Mouse (Mus musculus) liver, embryonic 11.5 days (tissue): ENCODE results near the gene Ankrd34a. TPM values are rescaled to one million over a fixed set of nuclear protein-coding genes. Genes with fewer than 3 reads are reported as not detected.

ENCODE experiments used
- ATAC-seq: fragments of 200-750 bp; cut with Nextera tagmentation; replicated peaks from 2 replicates; pipeline ENCODE4 v1.8.0; 2017; ENCODE audit warnings: moderate number of reproducible peaks, mild to moderate bottlenecking, moderate TSS enrichment, moderate library complexity; ENCODE audit not compliant: low FRiP score
- DNase-seq: peaks from one replicate; pipeline ENCODE4 v3.0.0-alpha.2; 2017; ENCODE audit warnings: low spot score
- H3K27ac ChIP-seq: fragments of 300-500 bp; sonication (generic); 2 replicates; pipeline ENCODE4 v1.5.1; 2014; ENCODE audit warnings: mild to moderate bottlenecking, low read depth, low read length, control low read depth
- H3K27me3 ChIP-seq: fragments of 300-500 bp; sonication (generic); replicated peaks from 2 replicates; pipeline ENCODE4 v1.6.1; 2014; ENCODE audit warnings: low read length, mixed read lengths; ENCODE audit not compliant: control insufficient read depth, insufficient read depth
- H3K36me3 ChIP-seq: fragments of 300-500 bp; sonication (generic); 2 replicates; pipeline ENCODE4 v1.6.1; 2014; ENCODE audit warnings: mild to moderate bottlenecking, low read length, moderate library complexity, mixed read lengths; ENCODE audit not compliant: control insufficient read depth, insufficient read depth
- H3K4me1 ChIP-seq: fragments of 300-500 bp; sonication (generic); replicated peaks from 2 replicates; pipeline ENCODE4 v1.6.1; 2014; ENCODE audit warnings: low read length, mixed read lengths; ENCODE audit not compliant: control insufficient read depth, insufficient read depth
- H3K4me2 ChIP-seq: fragments of 300-500 bp; sonication (generic); 2 replicates; pipeline ENCODE4 v1.6.1; 2014; ENCODE audit warnings: mild to moderate bottlenecking, control low read depth, moderate library complexity
- H3K4me3 ChIP-seq: fragments of 300-500 bp; sonication (generic); 2 replicates; pipeline ENCODE4 v1.5.1; 2014; ENCODE audit warnings: low read depth, low read length, control low read depth
- H3K9ac ChIP-seq: fragments of 300-500 bp; sonication (generic); 2 replicates; pipeline ENCODE4 v1.6.1; 2014; ENCODE audit warnings: low read depth, low read length, control low read depth
- H3K9me3 ChIP-seq: fragments of 300-500 bp; sonication (generic); 2 replicates; pipeline ENCODE4 v1.6.1; 2016; ENCODE audit warnings: low read length, inconsistent platforms, mixed read lengths; ENCODE audit not compliant: control insufficient read depth
- WGBS: fragments of 180-500 bp; shearing (Covaris S2); extraction: QIAGEN DNeasy Blood & Tissue Kit; methylation state at CpG from one replicate; pipeline ENCODE4 v1.1.7; 2014; 5-methylcytosine and 5-hydroxymethylcytosine counted together
- polyA plus RNA-seq: library from polyadenylated mRNA; unstranded; fragments of >200 nt; fragmentation: Nextera tagmentation; extraction: Ambion mirVana; gene quantifications from 2 replicates; pipeline ENCODE4 v1.2.1, GENCODE M21; 2014

The Ankrd34a gene
- polyA plus RNA-seq, 1 experiment from 2014 or later: 1.1 TPM

GRCm38 (mm10) chr3:96566661-96567450 is 29.6 kb upstream of the Ankrd34a start:
- Histone ChIP-seq H3K27ac (no peak overlapping the region), H3K4me1 (peaks cover 20% of the 10 kb centered on the region), H3K36me3 (no peaks in the 10 kb centered on the region), H3K9ac (no peak overlapping the region), H3K9me3 (no peaks in the 10 kb centered on the region), H3K4me3 (no peak overlapping the region), H3K27me3 (no peaks in the 10 kb centered on the region), H3K4me2 (no peak overlapping the region)
- ATAC-seq (no peak), DNase-seq (no peak)
- WGBS: 77% methylated on average over 8 of the region's 8 CpGs

- H3K9ac ChIP-seq: no peak overlapping the region
- no peak overlapping the region for H3K27ac ChIP-seq
- no peaks in the 10 kb centered on the region for H3K36me3 ChIP-seq
- WGBS: 79% methylated on average over 8 of the region's 8 CpGs
- no peak overlapping the region for H3K4me3 ChIP-seq
- H3K4me1 ChIP-seq: peaks cover 21% of the 10 kb centered on the region
- no peak overlapping the region for H3K4me2 ChIP-seq
- DNase-seq (no peak), ATAC-seq (no peak)
- no peaks in the 10 kb centered on the region for H3K27me3 ChIP-seq
- no peaks in the 10 kb centered on the region for H3K9me3 ChIP-seq
These were observed 27.8 kb upstream of the Ankrd34a start for GRCm38 (mm10) chr3:96568605-96569004.

- no peaks in the 10 kb centered on the region for H3K36me3 ChIP-seq
- no peak overlapping the region for H3K9ac ChIP-seq
- peaks cover 25% of the 10 kb centered on the region for H3K4me1 ChIP-seq
These were observed 26.9 kb upstream of the Ankrd34a start for GRCm38 (mm10) chr3:96569506-96569905.

GRCm38 (mm10) chr3:96569966-96570605 is 26.4 kb upstream of the Ankrd34a start:
- H3K9me3 ChIP-seq: no peaks in the 10 kb centered on the region
- 84% methylated on average over 11 of the region's 11 CpGs for WGBS

More at GRCm38 (mm10) chr3:96569506-96569905, 26.9 kb upstream of the Ankrd34a start:
- no peak overlapping the region for H3K27ac ChIP-seq
- ATAC-seq: no peak
- no peaks in the 10 kb centered on the region for H3K27me3 ChIP-seq
- H3K9me3 ChIP-seq: no peaks in the 10 kb centered on the region
- 92% methylated on average over 13 of the region's 13 CpGs for WGBS
- no peak overlapping the region for H3K4me2 ChIP-seq
- no peak overlapping the region for H3K4me3 ChIP-seq
- DNase-seq: no peak

GRCm38 (mm10) chr3:96570643-96571042 is 25.8 kb upstream of the Ankrd34a start:
- ATAC-seq: no peak
- DNase-seq: no peak
- Histone ChIP-seq H3K27me3 (no peaks in the 10 kb centered on the region), H3K36me3 (no peaks in the 10 kb centered on the region), H3K4me2 (no peak overlapping the region), H3K27ac (peak overlapping the region; percentile 34; the same call in 1 of the 2 replicates), H3K4me3 (no peak overlapping the region), H3K9me3 (no peaks in the 10 kb centered on the region), H3K4me1 (peaks cover 22% of the 10 kb centered on the region), H3K9ac (no peak overlapping the region)
- WGBS: 58% methylated on average over 7 of the region's 7 CpGs

More at GRCm38 (mm10) chr3:96569966-96570605, 26.4 kb upstream of the Ankrd34a start:
- no peak for ATAC-seq
- no peak overlapping the region for H3K4me3 ChIP-seq
- H3K36me3 ChIP-seq: no peaks in the 10 kb centered on the region
- peaks cover 22% of the 10 kb centered on the region for H3K4me1 ChIP-seq
- H3K27ac ChIP-seq: peak overlapping the region; percentile 34; the same call in 1 of the 2 replicates
- DNase-seq: no peak
- H3K27me3 ChIP-seq: no peaks in the 10 kb centered on the region
- H3K9ac ChIP-seq: no peak overlapping the region
- no peak overlapping the region for H3K4me2 ChIP-seq

GRCm38 (mm10) chr3:96571336-96571735 is 25.1 kb upstream of the Ankrd34a start:
- Histone ChIP-seq H3K27ac (no peak overlapping the region), H3K4me2 (no peak overlapping the region), H3K36me3 (no peaks in the 10 kb centered on the region), H3K9ac (no peak overlapping the region), H3K27me3 (no peaks in the 10 kb centered on the region), H3K4me1 (peaks cover 25% of the 10 kb centered on the region), H3K9me3 (no peaks in the 10 kb centered on the region), H3K4me3 (no peak overlapping the region)
- 62% methylated on average over 2 of the region's 2 CpGs for WGBS
- ATAC-seq (no peak), DNase-seq (no peak)

GRCm38 (mm10) chr3:96571896-96572698 is 24.3 kb upstream of the Ankrd34a start:
- no peak overlapping the region for H3K4me2 ChIP-seq
- H3K27ac ChIP-seq: peak overlapping the region; percentile 38
- no peak overlapping the region for H3K4me3 ChIP-seq
- WGBS: 59% methylated on average over 16 of the region's 16 CpGs
- no peaks in the 10 kb centered on the region for H3K36me3 ChIP-seq
- peaks cover 32% of the 10 kb centered on the region for H3K4me1 ChIP-seq
- ATAC-seq (no peak), DNase-seq (no peak)
- H3K9me3 ChIP-seq: no peaks in the 10 kb centered on the region
- 0 out of 2 replicates have a peak overlapping the region, but pooled peaks have one; percentile 20 for H3K9ac ChIP-seq
- H3K27me3 ChIP-seq: no peaks in the 10 kb centered on the region

- DNase-seq: no peak
- Histone ChIP-seq H3K4me1 (peaks cover 34% of the 10 kb centered on the region), H3K27ac (no peak overlapping the region; the same call in 1 of the 2 replicates), H3K4me3 (no peak overlapping the region), H3K4me2 (no peak overlapping the region), H3K27me3 (no peaks in the 10 kb centered on the region), H3K36me3 (no peaks in the 10 kb centered on the region), H3K9ac (no peak overlapping the region), H3K9me3 (no peaks in the 10 kb centered on the region)
- ATAC-seq: no peak
- WGBS: 59% methylated on average over 19 of the region's 19 CpGs
These were observed 22.6 kb upstream of the Ankrd34a start for GRCm38 (mm10) chr3:96573611-96574511.
